Mouse (Mus musculus): ENCODE measurements around the gene Gm5460. TPM values are rescaled to one million over a fixed set of nuclear protein-coding genes. Genes with fewer than 3 reads are reported as not detected.

The Gm5460 gene
- polyA plus RNA-seq, 1 experiment: not detected

- Histone ChIP-seq H3K9ac (ENCODE audit: low read depth, poor library complexity, severe bottlenecking) (no peak overlapping the region), H3K36me3 (ENCODE audit: control insufficient read depth, insufficient read depth, low read length, poor library complexity, severe bottlenecking) (no peaks in the 10 kb centered on the region), H3K9me3 (replicated peaks; ENCODE audit: control insufficient read depth, insufficient read depth, low read length, poor library complexity, severe bottlenecking) (no peaks in the 10 kb centered on the region; the same call in 1 of the 2 replicates), H3K27me3 (ENCODE audit: control insufficient read depth, insufficient read depth, low read length, poor library complexity, severe bottlenecking) (no peaks in the 10 kb centered on the region), H3K4me1 (ENCODE audit: control insufficient read depth, insufficient read depth, low read length) (no peaks in the 10 kb centered on the region), H3K27ac (ENCODE audit: insufficient read depth, low read length) (no peak overlapping the region), H3K4me3 (ENCODE audit: low read depth, low read length) (no peak overlapping the region)
- TF ChIP-seq CTCF (IDR thresholded peaks at IDR 0.05; ENCODE audit: low read depth, low read length): no peak
Measured at GRCm38 (mm10) chr14:34002358-34002757, 14.2 kb upstream of the Gm5460 start.

GRCm38 (mm10) chr14:34015063-34015462 is 1.5 kb upstream of the Gm5460 start, which contains the start of gene Gm30083:
TSS of gene Gm30083 (minus strand) at chr14:34015182.
- Histone ChIP-seq H3K27ac (ENCODE audit: insufficient read depth, low read length) (no peak within 1 kb of the TSS), H3K9me3 (replicated peaks; ENCODE audit: control insufficient read depth, insufficient read depth, low read length, poor library complexity, severe bottlenecking) (no peaks in the 10 kb centered on the region), H3K4me1 (ENCODE audit: control insufficient read depth, insufficient read depth, low read length) (no peaks in the 10 kb centered on the region), H3K36me3 (ENCODE audit: control insufficient read depth, insufficient read depth, low read length, poor library complexity, severe bottlenecking) (no peaks in the 10 kb centered on the region), H3K9ac (ENCODE audit: low read depth, poor library complexity, severe bottlenecking) (no peak within 1 kb of the TSS), H3K27me3 (ENCODE audit: control insufficient read depth, insufficient read depth, low read length, poor library complexity, severe bottlenecking) (no peaks in the 10 kb centered on the region), H3K4me3 (ENCODE audit: low read depth, low read length) (no peak within 1 kb of the TSS)
- no peak for TF ChIP-seq CTCF (IDR thresholded peaks at IDR 0.05; ENCODE audit: low read depth, low read length)
- TF ChIP-seq POLR2A (IDR thresholded peaks at IDR 0.05; ENCODE audit: insufficient read depth, low read length): no peak
- TF ChIP-seq EP300 (IDR thresholded peaks at IDR 0.05; ENCODE audit: insufficient read depth, low read depth, low read length): no peak

GRCm38 (mm10) chr14:34016938-34017337 is 380 bp downstream of the Gm5460 start:
- no peaks in the 10 kb centered on the region for H3K4me1 ChIP-seq (ENCODE audit: control insufficient read depth, insufficient read depth, low read length)
- no peaks in the 10 kb centered on the region for H3K9me3 ChIP-seq (replicated peaks; ENCODE audit: control insufficient read depth, insufficient read depth, low read length, poor library complexity, severe bottlenecking)
- H3K9ac ChIP-seq (ENCODE audit: low read depth, poor library complexity, severe bottlenecking): no peak overlapping the region
- H3K27ac ChIP-seq (ENCODE audit: insufficient read depth, low read length): no peak overlapping the region
- H3K36me3 ChIP-seq (ENCODE audit: control insufficient read depth, insufficient read depth, low read length, poor library complexity, severe bottlenecking): no peaks in the 10 kb centered on the region
- no peak for TF ChIP-seq CTCF (IDR thresholded peaks at IDR 0.05; ENCODE audit: low read depth, low read length)
- no peak for TF ChIP-seq POLR2A (IDR thresholded peaks at IDR 0.05; ENCODE audit: insufficient read depth, low read length)
- TF ChIP-seq EP300 (IDR thresholded peaks at IDR 0.05; ENCODE audit: insufficient read depth, low read depth, low read length): no peak
- H3K4me3 ChIP-seq (ENCODE audit: low read depth, low read length): no peak overlapping the region
- no peaks in the 10 kb centered on the region for H3K27me3 ChIP-seq (ENCODE audit: control insufficient read depth, insufficient read depth, low read length, poor library complexity, severe bottlenecking)

GRCm38 (mm10) chr14:34026710-34027109 is 10.2 kb downstream of the Gm5460 start:
- Histone ChIP-seq H3K27ac (ENCODE audit: insufficient read depth, low read length) (no peak overlapping the region), H3K9ac (ENCODE audit: low read depth, poor library complexity, severe bottlenecking) (no peak overlapping the region), H3K9me3 (replicated peaks; ENCODE audit: control insufficient read depth, insufficient read depth, low read length, poor library complexity, severe bottlenecking) (peaks cover 4% of the 10 kb centered on the region; the same call in 1 of the 2 replicates), H3K4me3 (ENCODE audit: low read depth, low read length) (no peak overlapping the region), H3K36me3 (ENCODE audit: control insufficient read depth, insufficient read depth, low read length, poor library complexity, severe bottlenecking) (no peaks in the 10 kb centered on the region), H3K27me3 (ENCODE audit: control insufficient read depth, insufficient read depth, low read length, poor library complexity, severe bottlenecking) (no peaks in the 10 kb centered on the region), H3K4me1 (ENCODE audit: control insufficient read depth, insufficient read depth, low read length) (no peaks in the 10 kb centered on the region)
- TF ChIP-seq POLR2A (IDR thresholded peaks at IDR 0.05; ENCODE audit: insufficient read depth, low read length): no peak
- no peak for TF ChIP-seq CTCF (IDR thresholded peaks at IDR 0.05; ENCODE audit: low read depth, low read length)
- no peak for TF ChIP-seq EP300 (IDR thresholded peaks at IDR 0.05; ENCODE audit: insufficient read depth, low read depth, low read length)

GRCm38 (mm10) chr14:34033841-34034610 is 17.5 kb downstream of the Gm5460 start:
- no peak for TF ChIP-seq EP300 (IDR thresholded peaks at IDR 0.05; ENCODE audit: insufficient read depth, low read depth, low read length)
- TF ChIP-seq POLR2A (IDR thresholded peaks at IDR 0.05; ENCODE audit: insufficient read depth, low read length): no peak
- no peak for TF ChIP-seq CTCF (IDR thresholded peaks at IDR 0.05; ENCODE audit: low read depth, low read length)
- no peak overlapping the region for H3K4me3 ChIP-seq (ENCODE audit: low read depth, low read length)
- no peak overlapping the region for H3K9ac ChIP-seq (ENCODE audit: low read depth, poor library complexity, severe bottlenecking)
- H3K9me3 ChIP-seq (replicated peaks; ENCODE audit: control insufficient read depth, insufficient read depth, low read length, poor library complexity, severe bottlenecking): no peaks in the 10 kb centered on the region
- no peaks in the 10 kb centered on the region for H3K27me3 ChIP-seq (ENCODE audit: control insufficient read depth, insufficient read depth, low read length, poor library complexity, severe bottlenecking)
- no peaks in the 10 kb centered on the region for H3K36me3 ChIP-seq (ENCODE audit: control insufficient read depth, insufficient read depth, low read length, poor library complexity, severe bottlenecking)
- no peak overlapping the region for H3K27ac ChIP-seq (ENCODE audit: insufficient read depth, low read length)
- H3K4me1 ChIP-seq (ENCODE audit: control insufficient read depth, insufficient read depth, low read length): no peaks in the 10 kb centered on the region

- Histone ChIP-seq H3K36me3 (ENCODE audit: control insufficient read depth, insufficient read depth, low read length, poor library complexity, severe bottlenecking) (no peaks in the 10 kb centered on the region), H3K9me3 (replicated peaks; ENCODE audit: control insufficient read depth, insufficient read depth, low read length, poor library complexity, severe bottlenecking) (no peaks in the 10 kb centered on the region), H3K4me3 (ENCODE audit: low read depth, low read length) (no peak overlapping the region), H3K9ac (ENCODE audit: low read depth, poor library complexity, severe bottlenecking) (no peak overlapping the region), H3K27me3 (ENCODE audit: control insufficient read depth, insufficient read depth, low read length, poor library complexity, severe bottlenecking) (no peaks in the 10 kb centered on the region), H3K27ac (ENCODE audit: insufficient read depth, low read length) (no peak overlapping the region), H3K4me1 (ENCODE audit: control insufficient read depth, insufficient read depth, low read length) (no peaks in the 10 kb centered on the region)
- TF ChIP-seq CTCF (IDR thresholded peaks at IDR 0.05; ENCODE audit: low read depth, low read length) (no peak), EP300 (IDR thresholded peaks at IDR 0.05; ENCODE audit: insufficient read depth, low read depth, low read length) (no peak), POLR2A (IDR thresholded peaks at IDR 0.05; ENCODE audit: insufficient read depth, low read length) (no peak)
Measured at GRCm38 (mm10) chr14:34041241-34041640, 24.7 kb downstream of the Gm5460 start.
